Mouse (Mus musculus) cerebellum, adult 11 months (tissue): Measurements from ENCODE around the gene Agfg2.
"Not testable (repeated sequence)": the region's sequence is repeated elsewhere in the genome, so short reads cannot be mapped to it uniquely, and the experiment has no call there.

ENCODE experiments used
- DNase-seq: peaks from one replicate; pipeline ENCODE4 v3.0.0; 2022

Agfg2 gene

DNA sequence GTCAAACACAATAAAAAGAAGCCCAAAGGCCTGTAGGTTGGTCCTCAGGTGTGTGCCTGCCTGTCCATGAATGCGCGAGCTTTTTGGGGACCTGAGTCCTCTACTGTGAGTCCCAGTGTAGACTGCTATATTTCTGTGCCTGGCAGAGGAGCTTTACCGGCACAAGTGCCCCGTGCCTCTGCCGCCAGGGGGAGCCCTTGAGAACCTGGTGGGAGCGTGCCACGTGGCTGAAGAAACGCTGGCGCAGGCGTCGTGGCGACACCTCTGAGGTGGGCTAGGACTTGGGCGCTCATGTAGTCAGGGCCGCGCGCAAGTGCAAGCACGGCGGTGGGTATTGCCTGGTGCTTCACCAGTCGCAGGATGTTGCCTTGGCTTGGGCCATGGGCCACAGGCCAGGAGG is 43.5 kb downstream of the Agfg2 start, which contains the start of gene Sap25:
Gene Sap25, plus strand, starts transcription at position 281 of the 400 bp plus-strand sequence.
- DNase-seq = no peak

DNA sequence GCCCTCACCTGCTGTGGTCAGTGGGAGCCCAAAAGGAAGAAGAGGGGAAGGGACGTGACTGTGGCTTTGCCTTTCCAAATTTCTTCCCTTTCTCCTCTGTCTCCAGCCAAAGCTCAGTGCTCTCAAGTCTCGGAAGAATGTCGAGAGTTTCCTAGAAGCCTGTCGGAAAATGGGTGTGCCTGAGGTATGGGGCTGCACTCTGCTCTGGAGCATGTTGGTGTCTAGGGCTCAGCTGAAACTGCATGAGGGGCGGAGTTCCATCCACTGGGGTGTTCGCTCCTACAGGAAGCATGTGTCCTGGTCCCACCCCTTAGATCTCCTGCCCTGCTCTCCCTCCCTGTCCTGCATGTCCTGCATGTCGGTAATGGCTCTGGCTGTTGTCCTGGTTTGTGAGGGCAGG is 45.1 kb downstream of the Agfg2 start:
- no peak for DNase-seq

DNA sequence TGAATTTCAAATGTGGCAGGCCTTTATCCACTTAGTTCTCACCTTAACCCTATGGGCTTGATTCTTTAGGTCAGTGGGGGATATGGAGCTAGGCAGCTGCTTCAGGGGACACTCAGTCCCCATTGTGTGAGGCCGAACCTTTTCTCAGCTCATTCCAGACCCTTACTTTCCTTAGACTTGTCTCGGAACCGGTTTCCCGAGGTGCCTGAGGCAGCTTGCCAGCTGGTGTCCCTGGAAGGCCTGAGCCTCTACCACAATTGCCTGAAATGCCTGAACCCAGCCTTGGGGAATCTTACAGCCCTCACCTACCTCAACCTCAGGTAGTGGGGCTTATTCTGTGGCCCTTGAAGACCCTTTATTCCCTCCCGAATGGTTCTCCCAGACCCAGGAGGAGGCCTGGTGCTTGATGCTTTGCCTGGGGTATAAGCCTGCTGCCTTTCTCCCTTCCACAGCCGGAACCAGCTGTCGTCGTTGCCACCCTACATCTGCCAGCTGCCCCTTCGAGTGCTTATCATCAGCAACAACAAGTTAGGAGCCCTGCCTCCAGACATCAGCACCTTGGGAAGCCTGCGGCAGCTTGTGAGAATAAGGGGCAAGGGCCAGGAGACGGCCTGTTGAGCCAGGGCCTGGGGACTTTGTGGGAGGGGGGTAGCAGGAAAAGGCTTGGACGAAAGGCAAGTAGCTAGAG is 51.0 kb downstream of the Agfg2 start:
- no peak for DNase-seq

DNA sequence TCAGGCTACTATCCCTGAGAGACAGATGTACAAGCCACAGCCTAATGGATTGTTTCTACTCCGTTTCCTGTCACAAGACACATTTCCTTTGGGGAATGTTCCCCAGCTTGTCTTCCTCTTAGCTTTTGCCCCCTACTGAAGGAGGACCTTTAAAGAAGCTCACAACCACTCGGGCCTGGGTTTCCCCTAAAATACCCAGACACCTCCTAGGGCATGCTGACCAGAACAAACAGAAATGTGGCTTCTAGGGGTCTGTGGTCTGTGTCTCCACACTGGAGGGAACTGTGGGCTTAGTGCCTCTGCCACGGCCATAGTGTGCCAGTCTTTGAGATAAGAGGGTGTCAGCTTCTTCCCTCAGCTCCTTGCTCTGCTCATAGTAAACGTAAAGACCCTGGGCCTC is 52.9 kb downstream of the Agfg2 start:
- DNase-seq = no peak

DNA sequence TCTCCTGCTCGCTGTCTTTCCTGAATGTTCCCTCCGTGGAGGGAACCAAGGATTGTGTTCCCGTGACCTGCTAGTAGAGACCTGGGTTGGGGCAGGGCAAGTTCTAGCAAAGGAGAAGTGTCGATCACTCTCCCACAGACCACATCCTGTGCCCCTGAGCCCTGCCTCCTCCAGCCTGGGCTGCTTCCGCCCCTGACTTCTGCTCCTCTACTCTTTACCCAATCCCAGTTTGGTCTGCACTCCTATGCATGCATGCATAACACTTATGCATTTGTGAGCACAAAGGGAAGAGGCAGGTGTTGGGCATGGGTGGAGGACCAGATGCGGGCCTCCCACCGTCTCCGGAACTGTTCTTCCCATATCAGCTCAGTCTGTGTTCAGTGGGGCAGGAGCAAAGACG is 53.4 kb downstream of the Agfg2 start:
- no peak for DNase-seq

DNA sequence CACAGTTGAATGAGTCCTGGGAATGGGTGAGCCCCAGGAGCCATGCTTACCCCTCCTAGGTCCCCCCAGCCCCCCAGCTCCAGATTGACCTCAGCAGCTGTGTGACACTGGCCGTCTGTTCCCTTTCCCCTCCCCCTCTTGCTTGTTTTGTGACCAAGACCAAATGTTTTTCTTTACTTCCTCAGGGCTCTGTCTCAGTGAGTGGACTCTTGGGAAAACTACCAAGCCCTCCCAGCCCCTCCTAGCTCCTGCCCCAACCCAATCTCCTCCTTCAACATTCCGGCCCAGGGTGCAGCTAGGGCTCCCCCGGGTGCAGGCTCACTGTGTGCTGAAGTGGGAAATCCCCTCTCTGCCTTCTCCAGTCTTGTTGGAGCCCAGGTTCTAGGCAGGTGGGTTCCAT is 53.9 kb downstream of the Agfg2 start:
- no peak for DNase-seq

DNA sequence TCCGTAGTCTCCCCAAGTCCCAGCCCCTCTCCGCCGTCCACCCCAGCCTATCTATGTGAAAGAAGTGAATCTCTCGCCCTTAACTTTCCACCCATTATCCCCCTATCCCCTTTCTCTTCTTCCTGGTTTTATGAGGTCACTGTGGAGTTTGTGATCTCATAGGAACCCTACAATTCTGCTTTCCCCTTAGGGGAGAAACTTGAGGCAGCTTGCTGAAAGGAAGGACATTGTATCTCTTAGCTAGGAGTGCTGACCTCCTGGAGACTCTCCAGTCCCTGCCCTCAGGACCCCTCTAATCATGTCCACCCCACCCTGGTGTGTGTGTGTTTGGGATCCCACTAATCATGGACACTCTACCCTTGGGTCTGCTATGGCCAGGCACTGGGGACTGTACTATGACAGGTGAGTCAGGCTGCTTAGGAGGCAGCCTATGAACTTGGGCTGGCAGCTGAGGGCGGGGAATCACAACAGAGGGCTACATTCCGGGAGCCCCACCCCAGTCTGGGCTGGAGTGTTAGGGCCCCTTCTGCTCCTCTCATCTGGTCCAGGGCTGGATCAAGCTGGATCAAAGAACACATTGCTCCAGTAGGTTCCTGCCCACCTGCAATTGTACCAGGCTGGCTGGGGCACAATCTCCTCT is 54.5 kb downstream of the Agfg2 start:
- no peak for DNase-seq

DNA sequence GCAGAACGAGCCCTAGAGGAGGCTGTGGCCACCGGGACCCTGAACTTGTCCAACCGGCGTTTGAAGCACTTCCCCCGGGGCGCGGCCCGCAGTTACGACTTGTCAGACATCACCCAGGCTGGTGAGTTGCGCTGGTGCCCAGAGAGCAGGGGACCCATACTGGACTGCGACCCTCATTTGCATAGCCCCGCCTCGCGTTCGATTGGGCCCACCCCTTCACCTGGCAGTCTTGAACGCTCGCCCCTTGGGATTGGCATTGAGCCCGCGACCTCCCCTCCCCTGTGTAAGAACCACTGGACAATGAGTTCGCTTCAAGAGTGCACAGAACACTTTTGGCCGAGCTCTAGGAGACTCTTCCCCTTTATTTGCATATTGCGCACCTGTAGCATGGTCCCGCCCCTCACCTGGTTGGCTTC is 55.2 kb downstream of the Agfg2 start:
- peak; percentile 68 for DNase-seq

DNA sequence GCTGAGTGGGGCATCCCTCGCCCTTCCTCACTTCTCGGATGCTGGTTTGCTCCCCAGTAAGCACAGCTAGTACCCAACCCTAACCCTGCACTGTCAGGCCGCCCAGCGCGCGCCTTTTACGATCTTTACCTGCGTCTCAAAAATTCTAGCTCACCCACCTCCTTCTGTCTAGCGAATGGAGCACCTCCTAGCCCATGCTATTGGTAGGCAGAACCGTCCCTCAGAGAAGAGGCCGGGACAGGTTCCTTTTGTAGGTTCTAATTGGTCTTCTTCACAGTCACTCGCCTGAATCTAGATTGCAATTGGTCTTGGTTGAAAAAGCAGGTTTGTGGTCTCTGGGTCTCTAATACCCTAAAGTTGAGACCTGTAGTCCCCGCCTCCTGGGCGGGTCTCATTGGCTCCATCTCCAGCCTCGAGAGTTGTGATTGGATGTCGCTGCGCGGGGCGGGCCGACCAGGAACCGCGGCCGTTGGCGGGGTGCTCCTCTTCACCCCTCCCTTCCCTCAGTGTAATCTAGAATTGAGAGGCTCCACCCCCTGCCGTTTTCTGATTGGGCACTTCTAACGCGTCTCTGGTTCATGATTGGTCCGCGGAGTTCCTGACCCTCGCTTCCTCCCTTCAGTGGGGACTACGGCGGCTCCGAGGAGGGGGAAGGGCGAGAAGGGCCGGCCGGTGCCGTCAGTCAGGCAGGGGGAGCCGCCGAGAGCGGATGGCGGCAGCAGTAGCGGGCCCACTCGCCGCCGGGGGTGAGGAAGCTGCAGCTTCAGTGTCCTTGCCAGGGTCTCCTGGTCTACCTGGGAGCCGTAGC is 55.8 kb downstream of the Agfg2 start, which contains the start of the genes Fbxo24, Lrch4 and Gm20605:
Gene Fbxo24, minus strand, starts transcription at position 505 of the 808 bp plus-strand sequence.
Gene Lrch4, plus strand, starts transcription at position 624 of the 808 bp plus-strand sequence.
Gene Gm20605, plus strand, starts transcription at position 678 of the 808 bp plus-strand sequence.
- peak; percentile 99 for DNase-seq

DNA sequence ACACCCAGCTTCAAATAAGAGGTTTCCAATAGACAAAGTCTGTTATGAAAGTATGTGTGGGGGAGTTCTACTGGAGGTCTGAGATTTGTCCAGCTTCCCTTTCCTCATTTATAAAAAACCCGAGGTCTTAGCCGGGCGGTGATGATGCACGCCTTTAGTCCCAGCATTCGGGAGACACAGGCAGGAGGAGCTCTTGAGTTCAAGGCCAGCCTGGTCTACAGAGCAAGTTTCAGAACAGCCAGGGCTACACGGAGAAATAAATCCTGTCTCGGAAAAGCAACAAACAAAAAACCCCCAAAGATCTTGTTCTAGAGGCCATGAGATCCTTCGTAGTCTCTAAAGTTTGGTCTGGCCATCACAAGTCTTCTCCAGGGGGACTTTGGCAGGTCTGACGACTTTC is 56.5 kb downstream of the Agfg2 start:
- no peak for DNase-seq

DNA sequence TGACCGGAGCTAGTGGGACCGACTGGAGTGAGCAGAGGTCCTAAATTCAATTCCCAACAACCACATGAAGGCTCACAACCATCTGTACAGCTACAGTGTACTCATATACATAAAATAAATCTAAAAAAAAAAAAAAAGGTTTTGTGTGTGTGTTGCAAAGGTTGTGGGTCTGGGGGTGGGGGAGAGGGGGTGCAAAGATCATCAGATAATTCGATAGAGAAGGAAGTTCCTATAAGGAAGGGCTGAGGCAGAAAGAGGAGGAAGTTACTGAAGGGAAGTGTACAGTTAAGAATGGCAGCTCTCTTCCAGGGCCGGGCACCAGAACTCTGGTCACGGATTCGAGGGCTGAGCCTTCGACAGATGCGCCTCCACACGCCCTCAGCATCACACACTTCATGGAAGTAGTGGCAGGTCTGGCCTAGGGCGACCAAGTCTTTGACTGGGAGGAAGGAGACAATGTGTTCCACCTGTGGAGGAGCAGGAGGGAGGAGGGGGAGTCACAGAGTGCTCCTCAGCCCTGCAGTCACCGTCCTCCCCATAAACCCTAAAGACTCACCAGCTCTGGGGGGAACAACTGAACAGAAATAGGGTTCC is 60.5 kb downstream of the Agfg2 start:
- no peak for DNase-seq

DNA sequence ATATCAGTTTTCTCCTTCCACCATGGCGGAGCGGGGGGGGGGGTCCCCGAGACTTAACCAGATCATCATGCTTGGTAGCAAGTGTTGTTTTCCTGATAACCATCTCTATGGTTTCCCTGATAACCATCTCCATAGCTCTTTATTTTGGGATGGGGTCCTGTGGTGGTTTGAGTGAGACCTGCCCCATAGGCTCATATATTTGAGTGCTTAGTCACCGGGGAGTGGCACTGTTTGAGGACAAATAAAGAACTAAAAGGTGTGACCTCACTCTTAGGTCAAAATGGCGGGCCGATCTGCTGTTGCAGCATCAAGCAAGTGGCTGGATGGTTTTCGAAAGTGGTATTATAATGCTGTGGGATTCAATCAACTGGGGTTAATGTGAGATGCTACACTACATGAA is 69.2 kb downstream of the Agfg2 start:
- DNase-seq = no peak

DNA sequence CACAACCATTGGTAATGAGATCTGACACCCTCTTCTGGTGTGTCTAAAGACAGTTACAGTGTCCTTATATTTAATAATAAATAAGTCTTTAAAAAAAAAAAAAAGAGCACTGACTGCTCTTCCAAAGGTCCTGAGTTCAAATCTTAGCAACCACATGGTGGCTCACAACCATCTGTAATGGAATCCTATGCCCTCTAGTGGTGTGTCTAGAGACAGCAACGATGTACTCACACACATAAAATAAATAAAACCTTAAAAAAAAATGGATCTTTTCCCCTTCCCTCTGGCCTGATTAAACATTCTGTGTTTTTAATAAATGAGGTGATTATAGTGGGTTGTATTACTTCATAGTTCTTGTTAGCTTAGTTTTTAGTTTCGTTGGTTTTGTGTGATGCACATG is 69.6 kb downstream of the Agfg2 start:
- not testable (repeated sequence) for DNase-seq

DNA sequence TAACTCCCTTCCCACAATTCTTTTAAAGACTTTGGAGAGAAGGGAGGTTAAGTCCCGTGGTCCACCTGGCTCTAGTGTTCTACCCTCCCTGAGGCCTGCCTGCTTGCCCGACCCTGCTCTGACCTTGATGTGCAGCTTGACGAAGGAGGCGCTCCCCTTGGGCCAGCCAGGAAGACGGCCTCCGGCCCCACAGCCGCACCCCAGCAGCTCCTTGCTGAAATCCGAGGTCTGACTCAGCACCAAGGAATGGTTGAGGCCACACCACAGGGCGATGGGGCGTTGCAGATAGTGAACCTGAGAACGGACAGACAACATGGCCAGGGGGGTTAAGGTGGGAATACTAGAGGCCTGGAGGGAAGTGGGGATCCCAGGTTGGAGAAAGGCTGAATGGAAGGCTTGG is 71.0 kb downstream of the Agfg2 start, which contains the start of gene Pcolce:
Gene Pcolce, minus strand, starts transcription at position 235 of the 400 bp plus-strand sequence.
- DNase-seq = no peak

DNA sequence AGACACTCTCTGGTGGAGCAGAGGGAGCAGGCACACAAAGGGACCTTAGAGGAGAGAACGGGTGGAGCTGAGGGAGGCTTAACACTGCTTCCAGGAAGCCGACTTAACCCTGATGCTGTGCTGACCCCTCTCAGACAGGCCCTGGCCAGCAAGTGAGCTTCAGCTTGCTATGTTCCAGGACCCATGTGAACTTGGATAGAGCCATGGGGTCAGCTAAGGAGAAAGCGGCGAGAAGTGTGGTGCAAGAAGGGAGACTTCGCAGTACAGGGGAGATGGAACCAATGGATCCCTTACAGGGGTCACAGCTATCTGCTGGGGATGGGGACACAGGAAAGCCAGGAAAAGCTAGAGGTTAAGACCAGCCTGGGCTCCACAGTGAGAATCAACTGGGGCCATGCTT is 71.5 kb downstream of the Agfg2 start:
- no peak for DNase-seq

DNA sequence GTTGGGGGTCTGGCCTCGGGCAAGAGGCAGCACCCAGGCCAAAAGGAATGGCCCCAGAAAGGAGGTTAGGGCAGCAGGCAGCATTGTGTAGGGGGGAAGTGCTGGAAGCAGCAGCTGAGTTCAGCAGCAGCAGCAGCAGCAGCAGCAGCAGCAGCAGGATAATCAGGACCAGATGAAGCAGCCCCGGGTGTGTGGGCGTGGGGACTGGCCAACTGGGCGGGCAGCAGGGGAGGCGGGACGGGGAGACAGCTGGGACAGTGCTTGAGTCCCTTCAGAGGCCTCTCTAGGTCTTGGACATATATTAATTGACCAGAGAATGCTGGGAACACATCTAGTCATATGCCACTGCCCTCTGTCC is 73.3 kb downstream of the Agfg2 start:
- no peak for DNase-seq

DNA sequence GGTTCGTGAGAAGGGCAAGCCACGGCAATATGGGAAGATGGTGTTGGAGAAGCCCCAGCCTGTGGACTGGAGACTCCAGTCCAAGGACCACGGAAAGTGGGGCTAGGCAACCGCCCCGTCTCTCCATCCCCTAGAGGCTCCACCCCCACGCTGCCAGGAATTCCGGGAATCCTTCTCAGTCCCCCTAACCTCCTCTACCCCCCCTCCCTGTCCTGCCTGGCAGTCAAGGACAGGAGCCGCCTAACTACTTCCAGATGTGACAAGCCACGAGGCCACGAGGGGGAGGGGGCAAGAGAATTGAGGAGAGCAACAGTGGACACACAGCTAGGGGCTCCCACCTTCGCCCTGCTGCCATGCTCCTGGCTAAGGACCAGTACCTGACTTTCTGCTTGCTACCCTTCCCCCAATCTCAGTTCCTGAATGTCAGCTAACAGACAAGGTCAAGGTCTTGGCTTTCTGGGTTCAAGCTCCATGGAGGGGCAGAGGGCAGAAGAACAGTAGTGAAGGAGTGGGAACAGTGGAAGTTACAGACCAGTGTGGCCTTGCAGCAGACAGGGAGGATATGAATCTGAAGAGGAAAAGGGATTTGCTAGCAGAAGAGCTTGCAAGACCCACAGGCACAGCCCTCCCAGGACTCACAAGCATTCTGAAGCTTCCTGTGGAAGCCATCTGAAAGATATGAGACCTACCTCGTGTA is 73.8 kb downstream of the Agfg2 start:
- no peak for DNase-seq

DNA sequence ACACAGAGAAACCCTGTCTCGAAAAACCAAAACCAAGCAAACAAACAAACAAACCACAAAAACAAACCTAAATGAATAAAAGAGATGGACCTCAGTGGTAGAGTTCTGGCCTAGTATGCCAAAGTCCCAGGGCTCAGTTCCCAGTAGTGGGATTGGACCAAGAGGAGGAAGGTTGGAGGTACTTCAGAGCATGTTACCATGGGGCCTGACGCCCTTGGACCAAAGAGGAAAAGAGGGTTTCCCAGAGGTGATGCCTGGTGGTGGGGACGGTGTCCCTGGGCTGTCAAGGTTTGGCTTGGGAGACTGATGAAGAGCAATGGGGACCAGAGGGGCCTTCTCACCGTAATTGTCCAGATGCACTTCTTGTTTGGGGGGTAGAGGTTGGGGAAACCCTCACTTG is 74.5 kb downstream of the Agfg2 start:
- DNase-seq = no peak

DNA sequence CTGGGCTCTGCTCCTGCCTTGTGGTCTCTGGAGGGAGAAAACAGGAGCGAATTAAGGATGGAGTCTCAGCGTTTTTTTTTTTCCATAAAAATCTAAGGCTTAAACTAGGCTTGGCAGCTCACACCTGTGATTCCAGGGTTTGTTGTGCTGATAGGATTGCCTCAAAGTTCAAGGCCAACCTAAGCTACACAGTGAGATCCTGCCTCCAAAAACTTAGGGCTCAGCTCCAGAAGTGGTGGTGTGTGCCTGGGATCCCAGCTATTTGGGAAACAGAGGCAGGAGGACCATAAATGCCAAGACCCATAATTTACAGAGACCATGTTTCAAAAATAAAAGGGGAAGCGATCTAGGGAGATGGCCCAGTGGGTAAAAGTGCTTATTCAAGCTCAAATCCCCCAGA is 75.2 kb downstream of the Agfg2 start:
- DNase-seq = no peak

DNA sequence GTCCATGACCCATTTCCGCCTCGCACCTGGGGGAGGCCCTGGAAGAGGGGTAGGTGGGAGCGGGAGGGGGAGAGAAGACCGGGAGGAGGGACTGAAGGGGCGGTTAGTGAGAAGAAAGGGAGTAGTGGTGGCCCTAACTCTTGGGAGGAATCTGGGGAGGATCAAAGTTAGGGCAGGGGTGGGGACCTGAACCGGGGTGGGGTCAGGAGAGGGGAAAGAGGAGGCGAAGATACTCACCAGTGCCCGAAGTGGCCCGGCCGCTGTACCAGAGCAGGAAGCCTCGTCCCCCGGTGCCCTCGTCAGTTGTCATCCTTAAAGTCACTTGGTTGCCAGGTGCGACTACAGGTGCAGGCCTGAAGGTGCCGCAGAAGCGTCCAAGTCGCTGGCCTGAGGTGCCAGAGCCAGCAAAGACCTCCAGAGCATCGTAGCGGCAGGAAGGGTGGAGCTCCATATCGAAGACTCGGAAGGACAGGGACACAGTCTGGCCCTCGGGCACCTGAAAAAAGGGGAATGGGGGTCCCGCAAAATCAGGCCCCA is 75.8 kb downstream of the Agfg2 start:
- DNase-seq = no peak

DNA sequence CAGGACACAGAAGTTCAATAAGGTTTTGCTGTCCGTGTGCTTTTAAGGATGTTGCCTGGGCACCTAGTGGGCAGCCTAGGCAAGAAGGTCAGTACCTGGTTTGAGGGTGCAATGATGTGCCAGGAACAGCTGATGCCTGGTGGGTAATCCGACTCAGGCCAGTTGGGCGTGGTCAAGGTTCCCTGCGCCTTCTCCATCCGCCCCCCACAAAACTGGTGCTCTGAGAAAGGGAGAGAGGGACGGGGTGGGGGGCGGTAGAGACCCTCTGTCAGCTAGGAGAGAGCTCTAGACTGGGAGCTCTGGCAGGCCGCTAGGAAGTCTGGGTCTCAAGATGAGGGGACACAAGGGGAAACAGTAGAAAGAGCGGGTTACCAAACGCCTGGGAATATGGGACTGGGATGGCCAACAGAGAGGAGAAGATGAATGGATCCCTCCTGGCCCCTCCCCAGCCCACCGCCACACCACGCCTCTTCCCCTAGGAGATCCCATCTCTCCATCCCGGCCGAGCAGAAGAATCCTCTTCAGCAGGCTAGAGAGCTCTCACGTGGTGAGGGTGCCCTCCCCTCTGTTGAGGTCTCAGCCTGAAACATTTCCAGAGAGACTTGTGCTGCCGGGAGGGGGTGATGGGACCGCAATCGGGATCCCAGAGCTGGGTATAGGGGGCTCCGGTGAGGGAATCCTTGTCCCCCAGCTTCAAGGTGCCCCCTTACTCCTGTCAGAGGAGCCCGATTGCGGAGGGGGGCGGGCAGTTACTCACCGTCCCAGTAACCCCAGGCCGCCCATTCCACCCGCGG is 76.5 kb downstream of the Agfg2 start:
- DNase-seq = no peak

DNA sequence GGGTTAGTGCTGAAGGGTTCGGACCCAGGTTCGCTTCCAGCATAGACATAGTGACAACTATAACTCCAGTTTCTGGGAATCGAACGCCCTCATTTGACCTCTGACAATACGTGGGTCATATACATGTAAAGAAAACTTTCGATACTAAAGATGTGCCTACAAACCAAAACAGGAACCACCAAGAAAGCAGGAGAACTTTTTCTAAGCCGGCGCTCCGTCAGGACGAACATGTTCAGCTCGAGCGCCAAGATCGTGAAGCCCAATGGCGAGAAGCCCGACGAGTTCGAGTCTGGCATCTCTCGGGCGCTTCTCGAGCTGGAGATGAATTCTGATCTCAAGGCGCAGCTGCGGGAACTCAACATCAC is 83.2 kb downstream of the Agfg2 start:
- DNase-seq = no peak
